Mouse (Mus musculus) heart, postnatal 0 days (tissue): Measurements from ENCODE around the gene Tsr1.

Experiments used
- CTCF ChIP-seq: IDR thresholded peaks from 2 replicates; pipeline ENCODE4 v1.5.1; 2016; ENCODE audit warnings: antibody characterized with exemption, control low read depth, low read depth
- EP300 ChIP-seq: IDR thresholded peaks from 2 replicates; pipeline ENCODE4 v1.6.1; 2016; ENCODE audit warnings: antibody characterized with exemption, low read depth

DNA sequence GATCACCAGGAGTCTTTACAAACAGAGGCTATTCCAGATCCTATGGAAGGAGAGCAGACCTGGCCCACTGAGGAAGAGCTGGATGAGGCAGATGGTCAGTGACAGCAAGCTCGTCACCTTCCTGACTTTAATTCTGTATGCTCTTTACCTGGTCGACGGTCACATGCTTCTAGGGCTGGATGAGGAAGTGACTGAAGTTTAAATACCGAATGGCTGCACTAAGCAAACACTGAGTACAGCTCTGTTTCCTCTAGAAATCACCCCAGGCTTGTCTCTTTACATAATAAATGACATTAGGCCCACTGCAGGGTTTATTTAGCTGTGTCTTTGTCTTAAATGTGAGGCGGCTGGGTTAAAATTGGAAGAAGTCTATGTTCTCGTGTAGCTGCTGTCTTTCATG lies 3.7 kb downstream of the Tsr1 start:
- TF ChIP-seq CTCF (no peak), EP300 (no peak)
